Mouse (Mus musculus) MEL (cell line): Measurements from ENCODE around the gene Nup210l.

Source experiments
- CTCF ChIP-seq, 3 experiments: IDR thresholded peaks in 2 of 3; conservative IDR thresholded peaks in 1 of 3; 2 replicates each; pipeline ENCODE4 v1.5.1; 2011 to 2012; ENCODE audit warnings: low read length in 3 of 3, low read depth in 2 of 3, mild to moderate bottlenecking in 2 of 3, improper control_type of control experiment in 1 of 3, inconsistent platforms in 1 of 3, mixed read lengths in 1 of 3, moderate library complexity in 1 of 3; ENCODE audit not compliant: control insufficient read depth in 1 of 3, insufficient read depth in 1 of 3, poor library complexity in 1 of 3, severe bottlenecking in 1 of 3
- ETS1 ChIP-seq: IDR thresholded peaks from 2 replicates; pipeline ENCODE4 v1.6.1; 2012; ENCODE audit warnings: low read depth, mild to moderate bottlenecking, inconsistent platforms, low read length, improper control_type of control experiment, moderate library complexity
- GABPA ChIP-seq: IDR thresholded peaks from 2 replicates; pipeline ENCODE4 v1.6.1; 2012; ENCODE audit warnings: low read depth, mild to moderate bottlenecking, inconsistent platforms, low read length, improper control_type of control experiment, moderate library complexity
- TAL1 ChIP-seq: IDR thresholded peaks from 2 replicates; pipeline ENCODE4 v1.6.1; 2012; ENCODE audit warnings: mild to moderate bottlenecking, inconsistent platforms, low read length, moderate library complexity, mixed read lengths
- TBP ChIP-seq: IDR thresholded peaks from 2 replicates; pipeline ENCODE4 v1.8.0; 2011; ENCODE audit warnings: low read depth, low read length, improper control_type of control experiment

GRCm38 (mm10) chr3:90247630-90247959 is 143.7 kb downstream of the Nup210l start:
- TF ChIP-seq ETS1, result no peak
- no peak for TF ChIP-seq GABPA
- no peak for TF ChIP-seq CTCF (IDR thresholded peaks at IDR 0.05 in 2 of 3, conservative IDR thresholded peaks at IDR 0.05 in 1 of 3; ENCODE audit: control insufficient read depth in 1 of 3, insufficient read depth in 1 of 3, low read depth in 2 of 3, low read length in 3 of 3, poor library complexity in 1 of 3, severe bottlenecking in 1 of 3)
- no peak for TF ChIP-seq TAL1
- no peak for TF ChIP-seq TBP
